Mouse (Mus musculus): ENCODE measurements around the gene Arhgap8. TPM values are rescaled to one million over a fixed set of nuclear protein-coding genes. Genes with fewer than 3 reads are reported as not detected.

Arhgap8 gene
- polyA plus RNA-seq (2015; fragmentation: Nextera tagmentation; extraction: Ambion mirVana), result 0.39 and 0.53 TPM in 2 replicates

- H3K27me3 ChIP-seq (replicated peaks; ENCODE audit: control insufficient read depth, insufficient read depth, low read length), result peaks cover 15% of the 10 kb centered on the region
- WGBS, result 3% methylated on average over 24 of the region's 24 CpGs
- H3K4me3 ChIP-seq (replicated peaks; ENCODE audit: low read length), result 0 out of 2 replicates have a peak within 1 kb of the TSS, but pooled peaks have one; percentile 3
- ATAC-seq, result no peak
- no peak within 1 kb of the TSS for H3K9ac ChIP-seq (replicated peaks; ENCODE audit: low read depth, low read length)
- H3K27ac ChIP-seq (ENCODE audit: low read length), result no peak within 1 kb of the TSS
- no peaks in the 10 kb centered on the region for H3K9me3 ChIP-seq (ENCODE audit: control insufficient read depth, low read length)
- H3K4me1 ChIP-seq (replicated peaks; ENCODE audit: control insufficient read depth, insufficient read depth, low read length), result peaks cover 11% of the 10 kb centered on the region
- peak within 1 kb of the TSS; percentile 33 for H3K4me2 ChIP-seq (ENCODE audit: low read length)
- no peaks in the 10 kb centered on the region for H3K36me3 ChIP-seq (ENCODE audit: control insufficient read depth, insufficient read depth)
Observed at GRCm38 (mm10) chr15:84719791-84720190, at the start of gene Arhgap8. Gene Arhgap8, plus strand, starts transcription at chr15:84720052.

- H3K9me3 ChIP-seq (ENCODE audit: control insufficient read depth, low read length), result no peaks in the 10 kb centered on the region
- H3K36me3 ChIP-seq (ENCODE audit: control insufficient read depth, insufficient read depth), result no peaks in the 10 kb centered on the region
- no peak overlapping the region for H3K27ac ChIP-seq (ENCODE audit: low read length)
- peaks cover 8% of the 10 kb centered on the region; the same call in 1 of the 2 replicates for H3K4me1 ChIP-seq (replicated peaks; ENCODE audit: control insufficient read depth, insufficient read depth, low read length)
- H3K27me3 ChIP-seq (replicated peaks; ENCODE audit: control insufficient read depth, insufficient read depth, low read length), result no peaks in the 10 kb centered on the region
- no peak for ATAC-seq
- H3K4me3 ChIP-seq (replicated peaks; ENCODE audit: low read length), result no peak overlapping the region
- 90% methylated on average over 4 of the region's 4 CpGs for WGBS
- H3K9ac ChIP-seq (replicated peaks; ENCODE audit: low read depth, low read length), result no peak overlapping the region
- H3K4me2 ChIP-seq (ENCODE audit: low read length), result no peak overlapping the region
Observed at GRCm38 (mm10) chr15:84670657-84671055, 49.2 kb upstream of the Arhgap8 start.

DNA sequence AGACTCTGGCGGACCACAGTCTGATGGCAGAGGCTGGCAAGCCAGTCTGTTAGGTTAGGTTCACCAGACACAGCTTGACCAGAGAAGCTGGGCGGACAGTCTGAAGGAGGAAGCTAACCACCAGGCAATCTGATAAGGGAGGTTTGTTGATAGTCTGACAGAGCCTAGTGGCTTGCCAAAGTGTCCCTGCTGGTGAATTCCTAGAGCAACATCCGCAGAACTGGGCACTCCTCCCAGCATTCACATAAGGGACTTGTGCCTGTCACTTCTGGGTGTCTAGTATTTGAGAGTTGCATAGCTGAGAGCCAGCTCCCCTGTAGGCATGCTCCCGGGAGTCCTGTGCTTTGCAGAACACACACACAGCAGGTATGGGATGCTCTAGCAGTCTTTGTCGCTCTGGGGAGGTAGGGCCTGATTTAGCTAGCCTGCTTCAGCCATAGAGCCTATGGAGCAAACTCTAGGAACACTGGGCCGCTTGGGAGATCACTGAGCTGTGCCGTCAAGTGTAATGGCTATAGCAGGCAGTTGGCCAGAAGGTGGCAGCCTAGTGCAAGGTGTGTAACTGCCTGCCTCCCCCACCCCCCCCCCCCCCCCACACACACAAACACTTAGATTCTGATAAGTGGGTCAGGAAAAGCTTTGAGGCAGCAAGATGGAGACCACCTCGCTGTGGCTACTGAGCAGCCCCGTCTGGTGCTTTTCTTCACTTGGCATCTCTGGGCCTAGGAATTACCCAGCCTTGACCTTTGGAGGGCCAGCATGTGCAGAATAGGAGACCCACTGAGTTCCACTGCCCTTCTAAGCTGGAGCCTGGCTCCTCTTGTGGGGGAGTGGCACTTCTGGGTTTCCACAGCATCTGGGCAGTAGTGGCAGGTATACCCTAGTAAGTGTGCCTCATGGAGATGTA lies 48.2 kb upstream of the Arhgap8 start:
- Histone ChIP-seq H3K27ac (ENCODE audit: low read length) (no peak overlapping the region), H3K4me2 (ENCODE audit: low read length) (no peak overlapping the region), H3K4me3 (replicated peaks; ENCODE audit: low read length) (no peak overlapping the region), H3K9ac (replicated peaks; ENCODE audit: low read depth, low read length) (no peak overlapping the region), H3K27me3 (replicated peaks; ENCODE audit: control insufficient read depth, insufficient read depth, low read length) (no peaks in the 10 kb centered on the region), H3K4me1 (replicated peaks; ENCODE audit: control insufficient read depth, insufficient read depth, low read length) (peaks cover 8% of the 10 kb centered on the region; the same call in 1 of the 2 replicates), H3K9me3 (ENCODE audit: control insufficient read depth, low read length) (no peaks in the 10 kb centered on the region), H3K36me3 (ENCODE audit: control insufficient read depth, insufficient read depth) (no peaks in the 10 kb centered on the region)
- ATAC-seq, result no peak; the same call in 1 of the 2 replicates
- 44% methylated on average over 9 of the region's 9 CpGs for WGBS

DNA sequence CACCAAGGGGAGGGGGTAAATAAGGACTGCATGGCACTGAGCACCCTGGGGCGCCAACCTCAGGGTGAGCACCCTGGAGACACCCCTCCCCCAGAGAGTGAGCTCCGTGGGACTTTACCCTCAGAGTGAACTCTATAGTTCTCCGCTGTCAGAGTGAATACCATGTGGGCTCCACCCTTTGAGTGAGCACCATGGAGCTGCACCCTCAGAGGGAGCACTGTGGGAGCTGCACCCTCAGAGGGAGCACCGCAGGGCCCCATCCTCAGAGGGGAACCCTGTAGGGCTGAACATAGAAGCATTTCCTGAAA lies 47.6 kb upstream of the Arhgap8 start:
- WGBS, result 76% methylated on average over 4 of the region's 4 CpGs
- Histone ChIP-seq H3K36me3 (ENCODE audit: control insufficient read depth, insufficient read depth) (no peaks in the 10 kb centered on the region), H3K27ac (ENCODE audit: low read length) (no peak overlapping the region), H3K4me2 (ENCODE audit: low read length) (no peak overlapping the region), H3K27me3 (replicated peaks; ENCODE audit: control insufficient read depth, insufficient read depth, low read length) (no peaks in the 10 kb centered on the region), H3K9me3 (ENCODE audit: control insufficient read depth, low read length) (no peaks in the 10 kb centered on the region), H3K4me1 (replicated peaks; ENCODE audit: control insufficient read depth, insufficient read depth, low read length) (peaks cover 8% of the 10 kb centered on the region; the same call in 1 of the 2 replicates), H3K9ac (replicated peaks; ENCODE audit: low read depth, low read length) (no peak overlapping the region), H3K4me3 (replicated peaks; ENCODE audit: low read length) (no peak overlapping the region)
- ATAC-seq, result no peak

- H3K4me2 ChIP-seq (ENCODE audit: low read length), result no peak overlapping the region
- peaks cover 8% of the 10 kb centered on the region; the same call in 1 of the 2 replicates for H3K4me1 ChIP-seq (replicated peaks; ENCODE audit: control insufficient read depth, insufficient read depth, low read length)
- no peak overlapping the region for H3K27ac ChIP-seq (ENCODE audit: low read length)
- no peaks in the 10 kb centered on the region for H3K27me3 ChIP-seq (replicated peaks; ENCODE audit: control insufficient read depth, insufficient read depth, low read length)
- H3K36me3 ChIP-seq (ENCODE audit: control insufficient read depth, insufficient read depth), result no peaks in the 10 kb centered on the region
- ATAC-seq, result no peak
- no peak overlapping the region for H3K4me3 ChIP-seq (replicated peaks; ENCODE audit: low read length)
- no peaks in the 10 kb centered on the region for H3K9me3 ChIP-seq (ENCODE audit: control insufficient read depth, low read length)
- H3K9ac ChIP-seq (replicated peaks; ENCODE audit: low read depth, low read length), result no peak overlapping the region
- WGBS, result 70% methylated on average over 3 of the region's 3 CpGs
Observed at GRCm38 (mm10) chr15:84672616-84673015, 47.2 kb upstream of the Arhgap8 start.

GRCm38 (mm10) chr15:84674329-84675067 lies 45.4 kb upstream of the Arhgap8 start:
- peaks cover 8% of the 10 kb centered on the region; the same call in 1 of the 2 replicates for H3K4me1 ChIP-seq (replicated peaks; ENCODE audit: control insufficient read depth, insufficient read depth, low read length)
- H3K9ac ChIP-seq (replicated peaks; ENCODE audit: low read depth, low read length), result no peak overlapping the region
- H3K9me3 ChIP-seq (ENCODE audit: control insufficient read depth, low read length), result no peaks in the 10 kb centered on the region
- H3K27me3 ChIP-seq (replicated peaks; ENCODE audit: control insufficient read depth, insufficient read depth, low read length), result no peaks in the 10 kb centered on the region
- no peak overlapping the region for H3K27ac ChIP-seq (ENCODE audit: low read length)
- H3K4me2 ChIP-seq (ENCODE audit: low read length), result no peak overlapping the region
- H3K36me3 ChIP-seq (ENCODE audit: control insufficient read depth, insufficient read depth), result no peaks in the 10 kb centered on the region
- no peak overlapping the region for H3K4me3 ChIP-seq (replicated peaks; ENCODE audit: low read length)
- WGBS, result 73% methylated on average over 11 of the region's 11 CpGs
- ATAC-seq, result no peak

GRCm38 (mm10) chr15:84675317-84675716 lies 44.5 kb upstream of the Arhgap8 start:
- Histone ChIP-seq H3K36me3 (ENCODE audit: control insufficient read depth, insufficient read depth) (no peaks in the 10 kb centered on the region), H3K9me3 (ENCODE audit: control insufficient read depth, low read length) (no peaks in the 10 kb centered on the region), H3K27me3 (replicated peaks; ENCODE audit: control insufficient read depth, insufficient read depth, low read length) (peaks cover 4% of the 10 kb centered on the region; the same call in 1 of the 2 replicates), H3K9ac (replicated peaks; ENCODE audit: low read depth, low read length) (no peak overlapping the region), H3K4me2 (ENCODE audit: low read length) (no peak overlapping the region), H3K27ac (ENCODE audit: low read length) (no peak overlapping the region), H3K4me1 (replicated peaks; ENCODE audit: control insufficient read depth, insufficient read depth, low read length) (peaks cover 7% of the 10 kb centered on the region; the same call in 1 of the 2 replicates), H3K4me3 (replicated peaks; ENCODE audit: low read length) (no peak overlapping the region)
- ATAC-seq, result no peak
- 76% methylated on average over 8 of the region's 8 CpGs for WGBS

DNA sequence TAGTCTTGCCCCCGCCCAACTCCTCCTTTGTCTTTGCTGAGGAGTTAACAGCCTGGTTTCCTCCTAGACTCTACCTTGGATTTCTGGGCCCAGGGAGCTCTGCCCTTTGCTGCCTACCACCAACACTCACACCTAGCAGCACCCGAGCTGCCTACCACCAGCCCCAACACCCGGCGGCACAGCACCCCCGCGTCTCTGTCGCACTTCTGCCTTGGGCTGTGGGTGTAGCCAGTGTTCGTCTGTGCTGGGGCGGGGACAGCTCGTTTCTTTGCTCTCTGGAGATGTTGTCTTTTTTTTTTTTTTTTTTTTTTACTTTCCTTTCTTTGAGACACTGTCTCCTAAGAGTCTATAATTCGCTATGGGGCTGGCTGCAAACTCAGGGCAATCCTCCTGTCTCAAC lies 41.9 kb upstream of the Arhgap8 start:
- no peak overlapping the region for H3K4me3 ChIP-seq (replicated peaks; ENCODE audit: low read length)
- 59% methylated on average over 11 of the region's 11 CpGs for WGBS
- no peaks in the 10 kb centered on the region for H3K9me3 ChIP-seq (ENCODE audit: control insufficient read depth, low read length)
- no peak for ATAC-seq
- H3K4me1 ChIP-seq (replicated peaks; ENCODE audit: control insufficient read depth, insufficient read depth, low read length), result peaks cover 14% of the 10 kb centered on the region
- H3K36me3 ChIP-seq (ENCODE audit: control insufficient read depth, insufficient read depth), result no peaks in the 10 kb centered on the region
- H3K4me2 ChIP-seq (ENCODE audit: low read length), result no peak overlapping the region
- H3K9ac ChIP-seq (replicated peaks; ENCODE audit: low read depth, low read length), result no peak overlapping the region
- peaks cover 14% of the 10 kb centered on the region for H3K27me3 ChIP-seq (replicated peaks; ENCODE audit: control insufficient read depth, insufficient read depth, low read length)
- H3K27ac ChIP-seq (ENCODE audit: low read length), result no peak overlapping the region

DNA sequence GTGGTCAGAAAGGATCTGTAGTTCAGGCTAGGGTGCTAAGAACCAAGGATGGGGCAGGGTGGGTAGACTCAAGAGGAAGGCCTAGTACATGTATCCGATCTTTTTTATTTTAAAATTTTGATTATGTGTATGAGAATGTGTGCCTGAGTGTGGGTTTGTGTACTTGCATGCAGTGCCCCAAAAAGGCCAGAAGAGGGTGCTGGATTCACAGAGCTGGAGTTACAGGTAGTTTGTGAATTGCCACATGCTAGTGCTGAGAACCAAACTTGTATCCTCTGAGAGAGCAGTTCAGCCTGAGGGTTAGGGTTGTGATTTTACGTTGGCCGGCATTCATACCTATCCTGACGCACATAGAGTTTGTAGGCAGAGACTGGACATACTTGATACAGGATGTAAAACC lies 40.8 kb upstream of the Arhgap8 start:
- H3K27me3 ChIP-seq (replicated peaks; ENCODE audit: control insufficient read depth, insufficient read depth, low read length), result peaks cover 14% of the 10 kb centered on the region
- H3K4me1 ChIP-seq (replicated peaks; ENCODE audit: control insufficient read depth, insufficient read depth, low read length), result peaks cover 14% of the 10 kb centered on the region
- H3K9me3 ChIP-seq (ENCODE audit: control insufficient read depth, low read length), result no peaks in the 10 kb centered on the region
- H3K4me2 ChIP-seq (ENCODE audit: low read length), result no peak overlapping the region
- no peak overlapping the region for H3K4me3 ChIP-seq (replicated peaks; ENCODE audit: low read length)
- 94% methylated on average over 4 of the region's 4 CpGs for WGBS
- no peaks in the 10 kb centered on the region for H3K36me3 ChIP-seq (ENCODE audit: control insufficient read depth, insufficient read depth)
- no peak overlapping the region for H3K9ac ChIP-seq (replicated peaks; ENCODE audit: low read depth, low read length)
- H3K27ac ChIP-seq (ENCODE audit: low read length), result no peak overlapping the region
- no peak for ATAC-seq

All from forebrain, embryonic 16.5 days (tissue).